In genomic region chr2:156047929-156048328, GRCm38 (mm10) we compare ENCODE assay signal across 8 mouse cellular contexts. TPM values are rescaled to one million over a fixed set of nuclear protein-coding genes. Genes with fewer than 3 reads are reported as not detected.
DNase-seq lines count a peak whose midpoint lies in the region; ATAC-seq and TF ChIP-seq lines count a peak whose summit lies in the region.

No protein-coding gene starts in this region.

- no peak overlapping the region for H3K9ac ChIP-seq in neural tube, embryonic 11.5 days (ENCODE audit: low read length)
- no peak overlapping the region for H3K9ac ChIP-seq in forebrain, embryonic 13.5 days
- no peak overlapping the region for H3K9ac ChIP-seq in liver, embryonic 12.5 days

- intact Hi-C loops in left cerebral cortex, postnatal 36 days (cut with DNase I), result no loop called here
- intact Hi-C loops in gastrocnemius, adult 2 months (cut with DNase I), result no loop called here

- DNase-seq in neural tube, embryonic 11.5 days (ENCODE audit: low spot score), result no peak
- no peak for DNase-seq in neural tube, embryonic 10.5 days (ENCODE audit: extremely low spot score, low spot score)
- peak; percentile 30 to 57 for DNase-seq in thymus, postnatal 36 days
- no peak for DNase-seq in left cerebral cortex, postnatal 36 days (ENCODE audit: low spot score in 2 of 2)
- DNase-seq in gastrocnemius, adult 2 months, result no peak
- DNase-seq in cerebellum, adult 9-11 months, result no peak

- ATAC-seq in neural tube, embryonic 11.5 days (ENCODE audit: insufficient read depth, low FRiP score, low TSS enrichment), result no peak
- ATAC-seq in forebrain, embryonic 13.5 days, result no peak
- no peak for ATAC-seq in liver, embryonic 12.5 days

- H3K4me3 ChIP-seq in neural tube, embryonic 11.5 days (ENCODE audit: low read depth, low read length), result no peak overlapping the region
- no peak overlapping the region for H3K4me3 ChIP-seq in forebrain, embryonic 13.5 days
- no peak overlapping the region for H3K4me3 ChIP-seq in liver, embryonic 12.5 days
- H3K4me3 ChIP-seq in gastrocnemius, adult 2 months, result no peak overlapping the region

- WGBS in neural tube, embryonic 11.5 days, result 7% methylated on average over 19 of the region's 19 CpGs
- WGBS in forebrain, embryonic 13.5 days, result 8% methylated on average over 19 of the region's 19 CpGs
- WGBS in liver, embryonic 12.5 days (ENCODE audit: insufficient replicate concordance), result 10% methylated on average over 19 of the region's 19 CpGs

- H3K4me1 ChIP-seq in neural tube, embryonic 11.5 days (ENCODE audit: control insufficient read depth, insufficient read depth, low read length), result no peaks in the 10 kb centered on the region
- H3K4me1 ChIP-seq in forebrain, embryonic 13.5 days, result no peaks in the 10 kb centered on the region
- H3K4me1 ChIP-seq in liver, embryonic 12.5 days, result peaks cover 7% of the 10 kb centered on the region

- no peaks in the 10 kb centered on the region for H3K27me3 ChIP-seq in neural tube, embryonic 11.5 days (ENCODE audit: control insufficient read depth, insufficient read depth, low read length)
- peaks cover 5% of the 10 kb centered on the region; the same call in 1 of the 2 replicates for H3K27me3 ChIP-seq in forebrain, embryonic 13.5 days
- H3K27me3 ChIP-seq in liver, embryonic 12.5 days (replicated peaks), result peaks cover 77% of the 10 kb centered on the region

- no peak for TF ChIP-seq CTCF in gastrocnemius, adult 2 months (IDR thresholded peaks at IDR 0.05)

- no peaks in the 10 kb centered on the region for H3K36me3 ChIP-seq in neural tube, embryonic 11.5 days (ENCODE audit: control insufficient read depth, insufficient read depth, low read length)
- no peaks in the 10 kb centered on the region for H3K36me3 ChIP-seq in forebrain, embryonic 13.5 days (ENCODE audit: poor library complexity, severe bottlenecking)
- H3K36me3 ChIP-seq in liver, embryonic 12.5 days, result no peaks in the 10 kb centered on the region

- H3K27ac ChIP-seq in neural tube, embryonic 11.5 days (ENCODE audit: low read depth, low read length), result no peak overlapping the region
- no peak overlapping the region for H3K27ac ChIP-seq in forebrain, embryonic 13.5 days
- no peak overlapping the region for H3K27ac ChIP-seq in liver, embryonic 12.5 days
- H3K27ac ChIP-seq in gastrocnemius, adult 2 months, result no peak overlapping the region

- no peaks in the 10 kb centered on the region for H3K9me3 ChIP-seq in neural tube, embryonic 11.5 days (ENCODE audit: control insufficient read depth, low read length)
- H3K9me3 ChIP-seq in forebrain, embryonic 13.5 days (replicated peaks), result no peaks in the 10 kb centered on the region
- no peaks in the 10 kb centered on the region for H3K9me3 ChIP-seq in liver, embryonic 12.5 days (replicated peaks)

- peak overlapping the region; percentile 7; the same call in 1 of the 2 replicates for H3K4me2 ChIP-seq in neural tube, embryonic 11.5 days (ENCODE audit: low read depth)
- H3K4me2 ChIP-seq in forebrain, embryonic 13.5 days, result peak overlapping the region; percentile 24; the same call in 1 of the 2 replicates
- peak overlapping the region; percentile 35 for H3K4me2 ChIP-seq in liver, embryonic 12.5 days

RNA-seq across cellular contexts. Expression of gene Fer1l4, which starts 4.8 kb away (rescaled TPM):
- polyA plus RNA-seq in neural tube, embryonic 11.5 days (2014; fragmentation: Nextera tagmentation; extraction: Ambion mirVana), result not detected in 2 replicates
- not detected in 2 replicates for polyA plus RNA-seq in forebrain, embryonic 13.5 days (2015; fragmentation: Nextera tagmentation; extraction: Ambion mirVana)
- not detected in 2 replicates for polyA plus RNA-seq in liver, embryonic 12.5 days (2016; fragmentation: Nextera tagmentation; extraction: Ambion mirVana)
- total RNA-seq in left cerebral cortex, postnatal 36 days (2021), result not detected
- not detected for total RNA-seq in gastrocnemius, adult 2 months (2021)

RNA-seq across cellular contexts. Expression of gene Spag4, which starts 17.0 kb away (rescaled TPM):
- 4.7 and 5.5 TPM in 2 replicates for polyA plus RNA-seq in neural tube, embryonic 11.5 days (2014; fragmentation: Nextera tagmentation; extraction: Ambion mirVana)
- 5.2 and 7.0 TPM in 2 replicates for polyA plus RNA-seq in forebrain, embryonic 13.5 days (2015; fragmentation: Nextera tagmentation; extraction: Ambion mirVana)
- 2.2 and 2.6 TPM in 2 replicates for polyA plus RNA-seq in liver, embryonic 12.5 days (2016; fragmentation: Nextera tagmentation; extraction: Ambion mirVana)
- 1 to 10 TPM; 3.9 to 4.5 TPM for total RNA-seq in left cerebral cortex, postnatal 36 days (2021)
- under 1 TPM; 0.33 to 0.36 TPM for total RNA-seq in gastrocnemius, adult 2 months (2021)

RNA-seq across cellular contexts. Expression of gene Ergic3, which starts 40.1 kb away (rescaled TPM):
- polyA plus RNA-seq in neural tube, embryonic 11.5 days (2014; fragmentation: Nextera tagmentation; extraction: Ambion mirVana), result 224 and 226 TPM in 2 replicates
- polyA plus RNA-seq in forebrain, embryonic 13.5 days (2015; fragmentation: Nextera tagmentation; extraction: Ambion mirVana), result 264 and 293 TPM in 2 replicates
- 100 and 104 TPM in 2 replicates for polyA plus RNA-seq in liver, embryonic 12.5 days (2016; fragmentation: Nextera tagmentation; extraction: Ambion mirVana)
- total RNA-seq in left cerebral cortex, postnatal 36 days (2021), result 100 to 1,000 TPM; 195 to 222 TPM
- 10 to 100 TPM; 41.3 to 47.4 TPM for total RNA-seq in gastrocnemius, adult 2 months (2021)

RNA-seq across cellular contexts. Expression of gene 6430550D23Rik, which starts 40.2 kb away (rescaled TPM):
- 0.86 and 2.2 TPM in 2 replicates for polyA plus RNA-seq in neural tube, embryonic 11.5 days (2014; fragmentation: Nextera tagmentation; extraction: Ambion mirVana)
- 1.3 TPM in 2 replicates for polyA plus RNA-seq in forebrain, embryonic 13.5 days (2015; fragmentation: Nextera tagmentation; extraction: Ambion mirVana)
- 1.3 and 1.6 TPM in 2 replicates for polyA plus RNA-seq in liver, embryonic 12.5 days (2016; fragmentation: Nextera tagmentation; extraction: Ambion mirVana)
- 1 to 10 TPM; 1.5 to 1.6 TPM for total RNA-seq in left cerebral cortex, postnatal 36 days (2021)
- total RNA-seq in gastrocnemius, adult 2 months (2021), result under 1 TPM; 0.66 to 0.70 TPM

Comparison
In these comparisons a context has a peak if more than half of its experiments do, and no peak if none do; other contexts are left out.
1. DNase-seq: peak in thymus, postnatal 36 days (2 of 2); none in neural tube, embryonic 11.5 days (single experiment), neural tube, embryonic 10.5 days (single experiment), left cerebral cortex, postnatal 36 days (0 of 2), gastrocnemius, adult 2 months (single experiment) and cerebellum, adult 9-11 months (single experiment).
2. Peak in every context shown above with its lines, with median percentiles within 50 percentile points of each other: H3K4me2 ChIP-seq.